13 mouse cellular contexts compared by ENCODE assay signal in genomic region chr10:111527057-111527456, GRCm38 (mm10). TPM values are rescaled to one million over a fixed set of nuclear protein-coding genes. Genes with fewer than 3 reads are reported as not detected.
DNase-seq lines count a peak whose midpoint lies in the region; ATAC-seq lines count a peak whose summit lies in the region.
"Had no signal": no experiment of that assay in that cellular context is flagged by ENCODE, and none has a peak within 500 bp of the region (broad histone marks: within the 10 kb centered on the region; RNA-seq: fewer than 3 reads in every experiment).

No protein-coding gene starts in this region.

- 70% methylated on average over 5 of the region's 5 CpGs for WGBS in forebrain, embryonic 15.5 days
- 88% methylated on average over 5 of the region's 5 CpGs for WGBS in forebrain, embryonic 11.5 days
- 51% methylated on average over 5 of the region's 5 CpGs for WGBS in stomach, embryonic 16.5 days

- ATAC-seq in forebrain, embryonic 15.5 days (replicated peaks) = 0 out of 2 replicates have a peak, but pooled peaks have one; percentile 59
- ATAC-seq in forebrain, embryonic 11.5 days (replicated peaks; ENCODE audit: low FRiP score) = no peak
- ATAC-seq in stomach, embryonic 16.5 days (ENCODE audit: insufficient read depth, low FRiP score) = peak; percentile 42; the same call in 1 of the 2 replicates

- intact Hi-C loops in left cerebral cortex, postnatal 25 days (cut with DNase I) = loop anchor here (2.0 kb wide), 1 partner anchor 22 kb away; no protein-coding TSS in a partner anchor
- intact Hi-C loops in left cerebral cortex, postnatal 10 days (cut with DNase I) = no loop called here

- no peak overlapping the region for H3K4me2 ChIP-seq in forebrain, embryonic 15.5 days (replicated peaks)
- no peak overlapping the region for H3K4me2 ChIP-seq in forebrain, embryonic 11.5 days (ENCODE audit: low read depth, low read length, severe bottlenecking)
- H3K4me2 ChIP-seq in stomach, embryonic 16.5 days (ENCODE audit: low read depth, low read length) = no peak overlapping the region
- H3K4me2 ChIP-seq: heart, embryonic 12.5 days; hindbrain, embryonic 15.5 days had no signal

- no peak for DNase-seq in forebrain, embryonic 11.5 days (ENCODE audit: low spot score)
- peak; percentile 53 to 77 for DNase-seq in left cerebral cortex, postnatal 25 days (ENCODE audit: low spot score in 2 of 2)
- DNase-seq in left cerebral cortex, postnatal 10 days (ENCODE audit: extremely low spot score in 1 of 2, low spot score in 2 of 2) = no peak
- DNase-seq in cerebellum, adult 9-10 months = peak; percentile 82
- DNase-seq in adrenal gland, adult (ENCODE audit: inconsistent age in 2 of 2, low spot score in 1 of 2) = no peak
- no peak for DNase-seq in natural killer cell, adult 2 months (ENCODE audit: low spot score in 2 of 2)
- DNase-seq: kidney, postnatal 14 days had no signal

- no peak overlapping the region for H3K9ac ChIP-seq in forebrain, embryonic 15.5 days (replicated peaks)
- H3K9ac ChIP-seq in forebrain, embryonic 11.5 days (ENCODE audit: low read length) = no peak overlapping the region
- no peak overlapping the region for H3K9ac ChIP-seq in stomach, embryonic 16.5 days (ENCODE audit: low read length)
- H3K9ac ChIP-seq: heart, embryonic 12.5 days; hindbrain, embryonic 15.5 days; liver, embryonic 14.5 days had no signal

- H3K4me3 ChIP-seq in forebrain, embryonic 15.5 days = no peak overlapping the region
- H3K4me3 ChIP-seq in forebrain, embryonic 11.5 days (ENCODE audit: low read depth, low read length) = no peak overlapping the region
- H3K4me3 ChIP-seq in stomach, embryonic 16.5 days (replicated peaks; ENCODE audit: low read length) = no peak overlapping the region
- H3K4me3 ChIP-seq: heart, embryonic 12.5 days; hindbrain, embryonic 15.5 days had no signal

- no peaks in the 10 kb centered on the region for H3K27me3 ChIP-seq in forebrain, embryonic 15.5 days
- H3K27me3 ChIP-seq in forebrain, embryonic 11.5 days (ENCODE audit: control insufficient read depth, insufficient read depth, low read length) = no peaks in the 10 kb centered on the region
- H3K27me3 ChIP-seq in stomach, embryonic 16.5 days (ENCODE audit: control insufficient read depth, insufficient read depth, low read length) = no peaks in the 10 kb centered on the region
- H3K27me3 ChIP-seq: heart, embryonic 12.5 days; hindbrain, embryonic 15.5 days had no signal

- peaks cover 7% of the 10 kb centered on the region; the same call in 1 of the 2 replicates for H3K4me1 ChIP-seq in forebrain, embryonic 15.5 days
- H3K4me1 ChIP-seq in forebrain, embryonic 11.5 days (replicated peaks; ENCODE audit: control insufficient read depth, insufficient read depth, low read length) = no peaks in the 10 kb centered on the region
- H3K4me1 ChIP-seq in stomach, embryonic 16.5 days (ENCODE audit: control insufficient read depth, insufficient read depth, low read length) = peaks cover 15% of the 10 kb centered on the region; the same call in 1 of the 2 replicates

- H3K27ac ChIP-seq in forebrain, embryonic 15.5 days (replicated peaks) = no peak overlapping the region
- no peak overlapping the region for H3K27ac ChIP-seq in forebrain, embryonic 11.5 days (ENCODE audit: low read depth, low read length)
- H3K27ac ChIP-seq in stomach, embryonic 16.5 days (ENCODE audit: low read length) = 0 out of 2 replicates have a peak overlapping the region, but pooled peaks have one; percentile 25
- H3K27ac ChIP-seq: hindbrain, embryonic 15.5 days; liver, embryonic 14.5 days; macrophage had no signal

- H3K9me3 ChIP-seq in forebrain, embryonic 15.5 days = no peaks in the 10 kb centered on the region
- H3K9me3 ChIP-seq in forebrain, embryonic 11.5 days (ENCODE audit: control insufficient read depth, low read length) = no peaks in the 10 kb centered on the region
- H3K9me3 ChIP-seq in stomach, embryonic 16.5 days (replicated peaks; ENCODE audit: control insufficient read depth, low read length) = no peaks in the 10 kb centered on the region
- H3K9me3 ChIP-seq: heart, embryonic 12.5 days; hindbrain, embryonic 15.5 days had no signal

- no peaks in the 10 kb centered on the region for H3K36me3 ChIP-seq in forebrain, embryonic 15.5 days
- no peaks in the 10 kb centered on the region for H3K36me3 ChIP-seq in forebrain, embryonic 11.5 days (ENCODE audit: control insufficient read depth, insufficient read depth, low read length)
- no peaks in the 10 kb centered on the region for H3K36me3 ChIP-seq in stomach, embryonic 16.5 days (ENCODE audit: control insufficient read depth, insufficient read depth, low read length)
- H3K36me3 ChIP-seq: heart, embryonic 12.5 days; hindbrain, embryonic 15.5 days had no signal

RNA-seq across cellular contexts. Expression of gene Phlda1, which starts 21.0 kb away (rescaled TPM):
- polyA plus RNA-seq in forebrain, embryonic 15.5 days (2015; fragmentation: Nextera tagmentation; extraction: Ambion mirVana) = 23.3 and 24.3 TPM in 2 replicates
- polyA plus RNA-seq in forebrain, embryonic 11.5 days (2014; fragmentation: Nextera tagmentation; extraction: Ambion mirVana) = 12.5 and 13.1 TPM in 2 replicates
- 10 to 100 TPM; 35.1 to 35.6 TPM for total RNA-seq in left cerebral cortex, postnatal 25 days (2021)
- 10 to 100 TPM; 24.4 to 28.6 TPM for total RNA-seq in left cerebral cortex, postnatal 10 days (2021)
- polyA plus RNA-seq in stomach, embryonic 16.5 days (2015; fragmentation: Nextera tagmentation; extraction: Ambion mirVana) = 44.4 and 50.7 TPM in 2 replicates

RNA-seq across cellular contexts. Expression of gene Nap1l1, which starts 54.0 kb away (rescaled TPM):
- 210 and 219 TPM in 2 replicates for polyA plus RNA-seq in forebrain, embryonic 15.5 days (2015; fragmentation: Nextera tagmentation; extraction: Ambion mirVana)
- polyA plus RNA-seq in forebrain, embryonic 11.5 days (2014; fragmentation: Nextera tagmentation; extraction: Ambion mirVana) = 399 and 441 TPM in 2 replicates
- total RNA-seq in left cerebral cortex, postnatal 25 days (2021) = 100 to 1,000 TPM; 223 to 236 TPM
- 100 to 1,000 TPM; 237 to 241 TPM for total RNA-seq in left cerebral cortex, postnatal 10 days (2021)
- 154 and 180 TPM in 2 replicates for polyA plus RNA-seq in stomach, embryonic 16.5 days (2015; fragmentation: Nextera tagmentation; extraction: Ambion mirVana)

Comparison
In these comparisons a context has a peak if more than half of its experiments do, and no peak if none do; other contexts are left out.
1. DNase-seq: peak in left cerebral cortex, postnatal 25 days (2 of 2) and cerebellum, adult 9-10 months (single experiment); none in forebrain, embryonic 11.5 days (single experiment), left cerebral cortex, postnatal 10 days (0 of 2), adrenal gland, adult (0 of 2) and natural killer cell, adult 2 months (0 of 2).